8 mouse cellular contexts compared by ENCODE assay signal in genomic region chr2:109281341-109281690, GRCm38 (mm10). TPM values are rescaled to one million over a fixed set of nuclear protein-coding genes. Genes with fewer than 3 reads are reported as not detected.
DNase-seq lines count a peak whose midpoint lies in the region; ATAC-seq lines count a peak whose summit lies in the region.

No protein-coding gene starts in this region.

- no peaks in the 10 kb centered on the region for H3K9me3 ChIP-seq in lung, embryonic 15.5 days
- H3K9me3 ChIP-seq in embryonic facial prominence, embryonic 15.5 days (replicated peaks), result no peaks in the 10 kb centered on the region
- no peaks in the 10 kb centered on the region for H3K9me3 ChIP-seq in limb, embryonic 12.5 days

- H3K27ac ChIP-seq in lung, embryonic 15.5 days, result peak overlapping the region; percentile 74
- H3K27ac ChIP-seq in embryonic facial prominence, embryonic 15.5 days (replicated peaks), result 0 out of 2 replicates have a peak overlapping the region, but pooled peaks have one; percentile 76
- H3K27ac ChIP-seq in limb, embryonic 12.5 days, result peak overlapping the region; percentile 80; the same call in 1 of the 2 replicates

- H3K36me3 ChIP-seq in lung, embryonic 15.5 days, result no peaks in the 10 kb centered on the region
- H3K36me3 ChIP-seq in embryonic facial prominence, embryonic 15.5 days, result no peaks in the 10 kb centered on the region
- no peaks in the 10 kb centered on the region for H3K36me3 ChIP-seq in limb, embryonic 12.5 days

- H3K27me3 ChIP-seq in lung, embryonic 15.5 days, result no peaks in the 10 kb centered on the region
- H3K27me3 ChIP-seq in embryonic facial prominence, embryonic 15.5 days, result no peaks in the 10 kb centered on the region
- H3K27me3 ChIP-seq in limb, embryonic 12.5 days, result no peaks in the 10 kb centered on the region

- WGBS in lung, embryonic 15.5 days, result 0% methylated on average over 1 of the region's 1 CpGs
- 0% methylated on average over 1 of the region's 1 CpGs for WGBS in embryonic facial prominence, embryonic 15.5 days
- WGBS in limb, embryonic 12.5 days, result 0% methylated on average over 1 of the region's 1 CpGs

- H3K9ac ChIP-seq in lung, embryonic 15.5 days, result peak overlapping the region; percentile 76
- peak overlapping the region; percentile 63; the same call in 1 of the 2 replicates for H3K9ac ChIP-seq in embryonic facial prominence, embryonic 15.5 days
- peak overlapping the region; percentile 71 for H3K9ac ChIP-seq in limb, embryonic 12.5 days (replicated peaks)

- peak overlapping the region; percentile 83 for H3K4me2 ChIP-seq in lung, embryonic 15.5 days
- peak overlapping the region; percentile 70 for H3K4me2 ChIP-seq in embryonic facial prominence, embryonic 15.5 days (replicated peaks)
- peak overlapping the region; percentile 70 for H3K4me2 ChIP-seq in limb, embryonic 12.5 days

- H3K4me3 ChIP-seq in lung, embryonic 15.5 days, result peak overlapping the region; percentile 70
- H3K4me3 ChIP-seq in embryonic facial prominence, embryonic 15.5 days (replicated peaks), result peak overlapping the region; percentile 76
- H3K4me3 ChIP-seq in limb, embryonic 12.5 days (replicated peaks), result peak overlapping the region; percentile 72

- DNase-seq in lung, postnatal 10 days, result no peak
- DNase-seq in retina, postnatal 1 day, result peak; percentile 77
- DNase-seq in urinary bladder, postnatal 36 days (ENCODE audit: low spot score in 2 of 2), result no peak
- no peak for DNase-seq in adrenal gland, postnatal 14 days

- ATAC-seq in lung, embryonic 15.5 days (ENCODE audit: borderline replicate concordance, extremely low read depth, low FRiP score, low TSS enrichment), result no peak
- no peak for ATAC-seq in embryonic facial prominence, embryonic 15.5 days (ENCODE audit: insufficient number of reproducible peaks, low FRiP score, low TSS enrichment, low read depth)
- no peak for ATAC-seq in limb, embryonic 12.5 days (ENCODE audit: insufficient number of reproducible peaks, insufficient read depth, low FRiP score, low TSS enrichment, low read depth)
- no peak for ATAC-seq in cerebellum, adult (ENCODE audit: insufficient number of reproducible peaks, low FRiP score, low TSS enrichment)

- H3K4me1 ChIP-seq in lung, embryonic 15.5 days, result peaks cover 9% of the 10 kb centered on the region
- peaks cover 9% of the 10 kb centered on the region; the same call in 1 of the 2 replicates for H3K4me1 ChIP-seq in embryonic facial prominence, embryonic 15.5 days
- peaks cover 10% of the 10 kb centered on the region for H3K4me1 ChIP-seq in limb, embryonic 12.5 days (replicated peaks)

RNA-seq across cellular contexts. Expression of gene Mettl15, which starts 0.8 kb away (rescaled TPM):
- 15.1 and 16.6 TPM in 2 replicates for polyA plus RNA-seq in lung, embryonic 15.5 days (2015; fragmentation: Nextera tagmentation; extraction: Ambion mirVana)
- 10.9 and 12.9 TPM in 2 replicates for polyA plus RNA-seq in embryonic facial prominence, embryonic 15.5 days (2015; fragmentation: Nextera tagmentation; extraction: Ambion mirVana)
- 8.0 and 8.3 TPM in 2 replicates for polyA plus RNA-seq in limb, embryonic 12.5 days (2016; fragmentation: Nextera tagmentation; extraction: Ambion mirVana)
- total RNA-seq in adrenal gland, postnatal 14 days (2021), result 9.2 and 10.0 TPM in 2 replicates

RNA-seq across cellular contexts. Expression of gene Kif18a, which starts 0.8 kb away (rescaled TPM):
- 21.5 and 24.3 TPM in 2 replicates for polyA plus RNA-seq in lung, embryonic 15.5 days (2015; fragmentation: Nextera tagmentation; extraction: Ambion mirVana)
- 13.9 and 15.3 TPM in 2 replicates for polyA plus RNA-seq in embryonic facial prominence, embryonic 15.5 days (2015; fragmentation: Nextera tagmentation; extraction: Ambion mirVana)
- polyA plus RNA-seq in limb, embryonic 12.5 days (2016; fragmentation: Nextera tagmentation; extraction: Ambion mirVana), result 28.5 and 29.5 TPM in 2 replicates
- 3.2 and 3.4 TPM in 2 replicates for total RNA-seq in adrenal gland, postnatal 14 days (2021)
